Mouse (Mus musculus) lung, postnatal 0 days (tissue): ENCODE measurements around the gene Nup85. TPM values are rescaled to one million over a fixed set of nuclear protein-coding genes. Genes with fewer than 3 reads are reported as not detected.
"Not testable (repeated sequence)": the region's sequence is repeated elsewhere in the genome, so short reads cannot be mapped to it uniquely, and the experiment has no call there.

ENCODE experiments used
- ATAC-seq: fragments of 200-750 bp; cut with Nextera tagmentation; 2 replicates; pipeline ENCODE4 v1.8.0; 2017; ENCODE audit warnings: moderate library complexity
- DNase-seq: peaks from one replicate; pipeline ENCODE4 v3.0.0-alpha.2; 2016; ENCODE audit warnings: low spot score
- H3K27ac ChIP-seq: fragments of 300-500 bp; sonication (generic); 2 replicates; pipeline ENCODE4 v1.5.1; 2014; ENCODE audit warnings: antibody characterized with exemption, mild to moderate bottlenecking, low read length, mixed read lengths
- H3K27me3 ChIP-seq: fragments of 300-500 bp; sonication (generic); replicated peaks from 2 replicates; pipeline ENCODE4 v1.6.1; 2014; ENCODE audit warnings: low read length, mixed read lengths; ENCODE audit not compliant: insufficient read depth
- H3K36me3 ChIP-seq: fragments of 300-500 bp; sonication (generic); 2 replicates; pipeline ENCODE4 v1.6.1; 2014; ENCODE audit warnings: low read length, mixed read lengths; ENCODE audit not compliant: insufficient read depth
- H3K4me1 ChIP-seq: fragments of 300-500 bp; sonication (generic); 2 replicates; pipeline ENCODE4 v1.6.1; 2014; ENCODE audit warnings: antibody characterized with exemption, low read depth, low read length, mixed read lengths; ENCODE audit not compliant: insufficient read depth
- H3K4me2 ChIP-seq: fragments of 300-500 bp; sonication (generic); replicated peaks from 2 replicates; pipeline ENCODE4 v1.6.1; 2014; ENCODE audit warnings: low read depth, mild to moderate bottlenecking, low read length, moderate library complexity, mixed read lengths
- H3K4me3 ChIP-seq: fragments of 300-500 bp; sonication (generic); 2 replicates; pipeline ENCODE4 v1.5.1; 2014; ENCODE audit warnings: low read depth, low read length
- H3K9ac ChIP-seq: fragments of 300-500 bp; sonication (generic); replicated peaks from 2 replicates; pipeline ENCODE4 v1.6.1; 2014; ENCODE audit warnings: low read depth, mild to moderate bottlenecking
- H3K9me3 ChIP-seq: fragments of 300-500 bp; sonication (generic); 2 replicates; pipeline ENCODE4 v1.6.1; 2016; ENCODE audit warnings: low read length, mixed read lengths
- CTCF ChIP-seq: IDR thresholded peaks from 2 replicates; pipeline ENCODE4 v1.5.1; 2016; ENCODE audit warnings: antibody characterized with exemption, mild to moderate bottlenecking
- EP300 ChIP-seq: IDR thresholded peaks from 2 replicates; pipeline ENCODE4 v1.6.1; 2016; ENCODE audit warnings: antibody characterized with exemption, mild to moderate bottlenecking, control low read depth
- WGBS: fragments of 180-500 bp; shearing (Covaris S2); extraction: QIAGEN DNeasy Blood & Tissue Kit; methylation state at CpG from one replicate; pipeline ENCODE4 v1.1.7; 2014; 5-methylcytosine and 5-hydroxymethylcytosine counted together
- polyA plus RNA-seq: library from polyadenylated mRNA; unstranded; fragments of >200 nt; fragmentation: Nextera tagmentation; extraction: Ambion mirVana; gene quantifications from 2 replicates; pipeline ENCODE4 v1.2.1, GENCODE M21; 2015

The Nup85 gene
- polyA plus RNA-seq, 1 experiment from 2014 or later = 38.4 TPM

- H3K9ac ChIP-seq = no peak overlapping the region
- TF ChIP-seq EP300 (no peak), CTCF (no peak)
- H3K4me3 ChIP-seq = no peak overlapping the region
- H3K36me3 ChIP-seq = peaks cover 7% of the 10 kb centered on the region
- DNase-seq (no peak), ATAC-seq (no peak)
- no peaks in the 10 kb centered on the region for H3K9me3 ChIP-seq
- no peaks in the 10 kb centered on the region for H3K4me1 ChIP-seq
- no peak overlapping the region for H3K27ac ChIP-seq
- H3K27me3 ChIP-seq = no peaks in the 10 kb centered on the region
- H3K4me2 ChIP-seq = no peak overlapping the region
- WGBS = 91% methylated on average over 4 of the region's 4 CpGs
Measured at GRCm38 (mm10) chr11:115521080-115521479, 43.2 kb upstream of the Nup85 start.

GRCm38 (mm10) chr11:115522238-115522637 is 42.0 kb upstream of the Nup85 start:
- Histone ChIP-seq H3K4me1 (no peaks in the 10 kb centered on the region), H3K9me3 (no peaks in the 10 kb centered on the region), H3K9ac (no peak overlapping the region), H3K4me3 (no peak overlapping the region), H3K27me3 (no peaks in the 10 kb centered on the region), H3K4me2 (no peak overlapping the region), H3K36me3 (peaks cover 14% of the 10 kb centered on the region), H3K27ac (no peak overlapping the region)
- DNase-seq (no peak), ATAC-seq (no peak)
- TF ChIP-seq EP300 (no peak), CTCF (no peak)
- 83% methylated on average over 2 of the region's 2 CpGs for WGBS

GRCm38 (mm10) chr11:115522703-115523102 is 41.5 kb upstream of the Nup85 start:
- Histone ChIP-seq H3K4me3 (no peak overlapping the region), H3K27me3 (no peaks in the 10 kb centered on the region), H3K4me1 (no peaks in the 10 kb centered on the region), H3K36me3 (peaks cover 15% of the 10 kb centered on the region), H3K9ac (no peak overlapping the region), H3K9me3 (no peaks in the 10 kb centered on the region), H3K27ac (no peak overlapping the region), H3K4me2 (no peak overlapping the region)
- DNase-seq (no peak), ATAC-seq (no peak)
- TF ChIP-seq EP300 = no peak
- no peak for TF ChIP-seq CTCF
- WGBS = 65% methylated on average over 2 of the region's 2 CpGs

- not testable (repeated sequence) for ATAC-seq, DNase-seq, H3K27me3 ChIP-seq, H3K9me3 ChIP-seq, H3K4me3 ChIP-seq, H3K4me2 ChIP-seq, H3K4me1 ChIP-seq, H3K9ac ChIP-seq, H3K27ac ChIP-seq
- peaks cover 11% of the 10 kb centered on the region; the same call in 1 of the 2 replicates for H3K36me3 ChIP-seq
- 76% methylated on average over 3 of the region's 3 CpGs for WGBS
Measured at GRCm38 (mm10) chr11:115526446-115526845, 37.8 kb upstream of the Nup85 start.

- WGBS = under 1% methylated on average over 11 of the region's 11 CpGs
- no peaks in the 10 kb centered on the region for H3K27me3 ChIP-seq
- no peak for TF ChIP-seq EP300
- TF ChIP-seq CTCF = no peak
- H3K36me3 ChIP-seq = no peaks in the 10 kb centered on the region
- H3K9ac ChIP-seq = peak overlapping the region; percentile 88
- no peak for DNase-seq
- H3K4me1 ChIP-seq = 0 out of 2 replicates have a peak, but pooled peaks cover 2% of the 10 kb centered on the region
- H3K4me3 ChIP-seq = peak overlapping the region; percentile 87
- no peak for ATAC-seq
- H3K27ac ChIP-seq = peak overlapping the region; percentile 99
- peak overlapping the region; percentile 81 for H3K4me2 ChIP-seq
- H3K9me3 ChIP-seq = no peaks in the 10 kb centered on the region
Measured at GRCm38 (mm10) chr11:115534759-115535371, 29.4 kb upstream of the Nup85 start.

GRCm38 (mm10) chr11:115535401-115536037 is 28.7 kb upstream of the Nup85 start:
- Histone ChIP-seq H3K9ac (peak overlapping the region; percentile 88), H3K27ac (peak overlapping the region; percentile 99), H3K9me3 (no peaks in the 10 kb centered on the region), H3K4me3 (peak overlapping the region; percentile 87), H3K27me3 (no peaks in the 10 kb centered on the region), H3K36me3 (no peaks in the 10 kb centered on the region), H3K4me1 (0 out of 2 replicates have a peak, but pooled peaks cover 2% of the 10 kb centered on the region), H3K4me2 (peak overlapping the region; percentile 81)
- DNase-seq = peak; percentile 85
- TF ChIP-seq CTCF (peak; percentile 14), EP300 (no peak)
- under 1% methylated on average over 65 of the region's 84 CpGs for WGBS
- peak; percentile 80 for ATAC-seq
